Mouse (Mus musculus) testis, adult 2 months (tissue): ENCODE measurements around the gene Zfp354c. TPM values are rescaled to one million over a fixed set of nuclear protein-coding genes. Genes with fewer than 3 reads are reported as not detected.

Experiments
- H3K27ac ChIP-seq: fragments of 200-500 bp; 2 replicates; pipeline ENCODE4 v1.5.1; 2012; ENCODE audit warnings: low read depth, low read length; ENCODE audit not compliant: control insufficient read depth, insufficient read depth
- H3K27me3 ChIP-seq: fragments of 200-500 bp; 2 replicates; pipeline ENCODE4 v1.6.1; 2012; ENCODE audit warnings: mild to moderate bottlenecking, low read length, moderate library complexity; ENCODE audit not compliant: control insufficient read depth, insufficient read depth
- H3K36me3 ChIP-seq: fragments of 200-500 bp; 2 replicates; pipeline ENCODE4 v1.6.1; 2012; ENCODE audit warnings: mild to moderate bottlenecking, low read length; ENCODE audit not compliant: control insufficient read depth, insufficient read depth
- H3K4me1 ChIP-seq: fragments of 200-500 bp; 2 replicates; pipeline ENCODE4 v1.6.1; 2012; ENCODE audit warnings: low read length; ENCODE audit not compliant: control insufficient read depth, insufficient read depth
- H3K4me3 ChIP-seq: fragments of 200-500 bp; 2 replicates; pipeline ENCODE4 v1.5.1; 2012; ENCODE audit warnings: low read depth, mild to moderate bottlenecking, low read length, moderate library complexity, mixed read lengths; ENCODE audit not compliant: control insufficient read depth
- CTCF ChIP-seq: fragments of 200-500 bp; IDR thresholded peaks from 2 replicates; pipeline ENCODE4 v1.5.1; 2012; ENCODE audit warnings: low read depth, mild to moderate bottlenecking, inconsistent platforms, low read length, moderate library complexity; ENCODE audit not compliant: control insufficient read depth, insufficient read depth, insufficient replicate concordance
- POLR2A ChIP-seq: fragments of 200-500 bp; IDR thresholded peaks from 2 replicates; pipeline ENCODE4 v1.6.1; 2012; ENCODE audit warnings: low read depth, mild to moderate bottlenecking, inconsistent platforms, low read length, moderate library complexity; ENCODE audit not compliant: control insufficient read depth
- polyA plus RNA-seq: library from polyadenylated mRNA; depleted of rRNA; stranded (reverse); fragments of >200 nt; gene quantifications from 2 replicates; pipeline ENCODE4 v1.2.3, GENCODE M21; 2012

Gene Zfp354c
- polyA plus RNA-seq, 1 experiment, result 1.5 TPM

- peak within 1 kb of the TSS; percentile 71 for H3K27ac ChIP-seq
- TF ChIP-seq CTCF, result no peak
- TF ChIP-seq POLR2A, result peak; percentile 74
- H3K4me3 ChIP-seq, result peak within 1 kb of the TSS; percentile 89
- no peaks in the 10 kb centered on the region for H3K27me3 ChIP-seq
- no peaks in the 10 kb centered on the region for H3K36me3 ChIP-seq
- peaks cover 12% of the 10 kb centered on the region for H3K4me1 ChIP-seq
Observed at GRCm38 (mm10) chr11:50841023-50841735, 13.7 kb upstream of the Zfp354c start, which contains the start of gene Zfp879. Gene Zfp879 (minus strand): TSS chr11:50841552.

- Histone ChIP-seq H3K4me3 (no peak overlapping the region), H3K36me3 (peaks cover 2% of the 10 kb centered on the region; the same call in 1 of the 2 replicates), H3K27ac (no peak overlapping the region), H3K4me1 (peaks cover 5% of the 10 kb centered on the region), H3K27me3 (no peaks in the 10 kb centered on the region)
- TF ChIP-seq CTCF, result no peak
- TF ChIP-seq POLR2A, result no peak
Observed at GRCm38 (mm10) chr11:50835727-50836126, 8.2 kb upstream of the Zfp354c start.

- Histone ChIP-seq H3K4me3 (no peak overlapping the region), H3K36me3 (no peaks in the 10 kb centered on the region), H3K27me3 (no peaks in the 10 kb centered on the region), H3K27ac (no peak overlapping the region), H3K4me1 (peaks cover 6% of the 10 kb centered on the region)
- TF ChIP-seq CTCF, result no peak
- TF ChIP-seq POLR2A, result no peak
Observed at GRCm38 (mm10) chr11:50826214-50826613, 1.3 kb downstream of the Zfp354c start.

GRCm38 (mm10) chr11:50814233-50814632 is 13.3 kb downstream of the Zfp354c start:
- no peak for TF ChIP-seq POLR2A
- TF ChIP-seq CTCF, result no peak
- H3K4me1 ChIP-seq, result no peaks in the 10 kb centered on the region
- peaks cover 3% of the 10 kb centered on the region for H3K36me3 ChIP-seq
- H3K27ac ChIP-seq, result no peak overlapping the region
- H3K4me3 ChIP-seq, result no peak overlapping the region
- H3K27me3 ChIP-seq, result no peaks in the 10 kb centered on the region

GRCm38 (mm10) chr11:50798836-50799235 is 28.7 kb downstream of the Zfp354c start:
- no peaks in the 10 kb centered on the region for H3K36me3 ChIP-seq
- TF ChIP-seq POLR2A (no peak), CTCF (no peak)
- no peaks in the 10 kb centered on the region for H3K27me3 ChIP-seq
- H3K4me1 ChIP-seq, result peaks cover 7% of the 10 kb centered on the region
- H3K4me3 ChIP-seq, result no peak overlapping the region
- H3K27ac ChIP-seq, result no peak overlapping the region

GRCm38 (mm10) chr11:50797674-50798073 is 29.9 kb downstream of the Zfp354c start:
- TF ChIP-seq POLR2A, result no peak
- TF ChIP-seq CTCF, result no peak
- H3K27me3 ChIP-seq, result no peaks in the 10 kb centered on the region
- no peak overlapping the region for H3K27ac ChIP-seq
- H3K36me3 ChIP-seq, result no peaks in the 10 kb centered on the region
- peaks cover 7% of the 10 kb centered on the region for H3K4me1 ChIP-seq
- H3K4me3 ChIP-seq, result no peak overlapping the region

GRCm38 (mm10) chr11:50771006-50771405 is 56.5 kb downstream of the Zfp354c start:
- TF ChIP-seq CTCF (no peak), POLR2A (no peak)

GRCm38 (mm10) chr11:50768995-50769749 is 58.4 kb downstream of the Zfp354c start:
- no peaks in the 10 kb centered on the region for H3K27me3 ChIP-seq
- H3K27ac ChIP-seq, result no peak overlapping the region
- no peaks in the 10 kb centered on the region for H3K36me3 ChIP-seq
- no peak overlapping the region for H3K4me3 ChIP-seq
- peaks cover 5% of the 10 kb centered on the region for H3K4me1 ChIP-seq
- TF ChIP-seq POLR2A, result no peak
- peak; percentile 93; the same call in 1 of the 2 replicates for TF ChIP-seq CTCF

More at GRCm38 (mm10) chr11:50771006-50771405, 56.5 kb downstream of the Zfp354c start:
- H3K4me3 ChIP-seq, result no peak overlapping the region
- no peaks in the 10 kb centered on the region for H3K27me3 ChIP-seq
- H3K4me1 ChIP-seq, result peaks cover 5% of the 10 kb centered on the region
- no peaks in the 10 kb centered on the region for H3K36me3 ChIP-seq
- no peak overlapping the region for H3K27ac ChIP-seq
